Mouse (Mus musculus) right cerebral cortex, postnatal 36 days (tissue): Measurements from ENCODE around the gene Tmem240.
"Not testable (repeated sequence)": the region's sequence is repeated elsewhere in the genome, so short reads cannot be mapped to it uniquely, and the experiment has no call there.

ENCODE experiments used
- DNase-seq, 2 experiments: peaks; one replicate each; pipeline ENCODE4 v3.0.0; 2022; ENCODE audit warnings: low spot score in 2 of 2, mixed read lengths in 1 of 2

Tmem240 gene

DNA sequence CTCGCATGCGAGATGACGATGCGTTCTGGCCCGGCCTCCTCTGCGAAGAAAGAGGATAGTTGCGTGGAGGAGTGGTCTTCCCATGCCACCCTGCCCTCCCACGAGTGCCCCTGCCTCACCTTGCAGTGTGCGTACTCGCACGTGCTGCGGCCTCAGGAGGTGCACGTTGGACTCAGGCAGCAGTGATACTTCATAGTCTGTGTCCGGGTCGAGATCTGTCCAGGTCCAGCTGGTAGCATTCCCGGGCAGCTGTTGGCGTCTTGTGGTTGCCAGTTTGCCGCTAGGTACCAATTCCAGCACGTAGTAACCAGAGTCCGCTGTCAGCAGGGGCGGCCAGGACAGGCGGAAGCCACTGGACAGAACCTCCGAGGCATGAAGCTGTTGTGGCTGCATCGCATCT is 36.0 kb downstream of the Tmem240 start:
- DNase-seq: no peak

DNA sequence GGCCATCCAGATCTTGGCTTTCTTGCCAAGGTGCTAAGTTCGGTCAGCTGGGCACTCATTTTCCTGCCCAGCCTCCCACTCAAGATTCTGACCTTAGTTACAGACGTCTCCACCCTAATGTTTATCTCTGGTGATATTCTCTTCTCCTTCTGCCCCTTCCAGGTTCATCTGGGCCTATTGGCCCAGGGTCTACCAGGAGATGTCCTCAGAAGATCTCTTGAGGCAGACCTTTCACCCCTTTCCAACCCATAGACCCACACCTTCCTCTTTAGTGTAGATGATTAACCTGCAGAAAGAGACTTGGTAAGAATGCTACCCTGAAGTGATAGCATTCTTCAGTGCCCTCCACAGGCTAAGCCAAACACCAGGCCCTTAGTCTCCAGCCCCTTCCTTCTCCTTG is 37.1 kb downstream of the Tmem240 start:
- no peak for DNase-seq

DNA sequence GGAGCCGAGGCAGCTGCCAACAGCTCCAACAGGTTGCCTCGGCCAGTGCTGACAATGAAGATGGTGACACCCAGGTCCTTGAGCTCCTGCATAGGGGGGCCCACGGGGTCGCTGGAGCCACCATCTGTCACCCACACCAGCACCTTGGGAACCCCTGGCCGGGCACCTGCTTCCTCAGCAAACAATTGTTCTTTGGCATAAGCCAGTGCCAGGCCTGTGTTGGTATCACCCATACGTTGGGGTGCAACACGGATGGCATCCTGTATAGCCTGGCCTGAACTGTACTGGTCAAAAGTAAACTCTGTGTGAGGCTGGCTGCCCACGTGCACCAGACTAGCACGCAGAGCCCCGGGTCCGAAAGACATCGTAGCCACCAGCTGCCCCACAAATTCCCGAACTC is 38.2 kb downstream of the Tmem240 start:
- DNase-seq: no peak

GRCm38 (mm10) chr4:155773335-155774078 is 38.9 kb downstream of the Tmem240 start:
- DNase-seq: no peak

DNA sequence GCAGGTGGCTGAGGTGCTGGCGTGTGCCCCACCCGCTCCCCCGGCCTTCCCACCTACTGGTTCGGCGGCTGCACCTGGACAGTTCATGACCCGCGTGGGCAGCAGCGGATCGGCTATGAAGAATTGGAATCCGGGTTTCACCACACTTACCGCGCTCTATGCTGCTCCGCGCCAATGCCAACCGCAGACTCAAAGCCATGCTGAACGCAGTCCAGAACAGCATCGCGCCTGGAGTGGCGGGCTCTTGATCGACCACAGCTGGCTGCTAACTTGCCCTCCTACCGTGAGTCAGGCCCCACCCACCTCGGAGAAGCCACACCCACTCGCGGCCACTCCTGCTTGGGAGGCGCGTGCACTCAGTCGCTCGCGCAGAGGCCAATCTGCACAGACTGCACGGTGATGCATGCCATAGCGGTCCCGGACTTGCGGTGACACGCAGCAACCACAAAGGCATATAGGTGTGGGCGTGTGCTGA is 39.7 kb downstream of the Tmem240 start, which contains the start of gene Vwa1:
Vwa1 (minus strand) TSS at position 419 of the 475 bp plus-strand sequence.
- DNase-seq: peak; percentile 83 to 85

DNA sequence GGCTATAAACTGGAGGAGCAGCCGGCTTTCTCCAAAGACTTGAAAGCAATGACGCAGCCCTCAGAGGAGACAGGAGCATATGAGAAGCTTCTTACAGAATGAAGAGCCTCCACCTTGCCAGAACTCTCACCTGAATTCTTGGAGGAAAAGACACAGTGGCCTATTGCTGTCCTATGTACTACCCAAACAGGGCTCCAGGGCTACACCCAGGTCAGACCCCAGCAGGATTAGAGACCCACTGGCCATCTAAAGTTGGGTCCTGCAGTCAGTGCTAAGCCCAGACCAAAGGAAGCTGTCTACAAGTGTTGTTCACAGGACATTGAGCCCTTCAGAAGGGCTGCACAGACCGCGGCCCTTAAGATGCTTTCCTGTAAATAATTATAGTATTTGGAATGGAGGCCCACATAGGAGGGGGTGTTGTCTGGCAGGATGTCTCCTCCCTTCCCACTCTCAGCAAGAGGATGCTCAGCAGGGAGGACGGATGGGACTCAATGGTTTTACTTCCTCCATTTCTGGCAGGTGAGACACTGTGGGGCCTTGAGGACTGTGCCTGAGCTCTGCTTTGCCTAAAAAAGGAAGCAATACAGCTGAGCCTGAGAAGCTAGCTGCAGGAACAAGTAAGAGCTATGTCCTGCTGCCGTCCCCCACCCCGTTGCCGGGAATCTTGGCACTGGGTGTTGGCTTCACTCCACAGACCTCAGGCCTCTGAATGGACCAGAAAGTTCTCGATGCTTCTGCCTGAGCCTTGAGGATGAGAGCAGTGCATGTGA is 40.6 kb downstream of the Tmem240 start:
- no peak for DNase-seq

DNA sequence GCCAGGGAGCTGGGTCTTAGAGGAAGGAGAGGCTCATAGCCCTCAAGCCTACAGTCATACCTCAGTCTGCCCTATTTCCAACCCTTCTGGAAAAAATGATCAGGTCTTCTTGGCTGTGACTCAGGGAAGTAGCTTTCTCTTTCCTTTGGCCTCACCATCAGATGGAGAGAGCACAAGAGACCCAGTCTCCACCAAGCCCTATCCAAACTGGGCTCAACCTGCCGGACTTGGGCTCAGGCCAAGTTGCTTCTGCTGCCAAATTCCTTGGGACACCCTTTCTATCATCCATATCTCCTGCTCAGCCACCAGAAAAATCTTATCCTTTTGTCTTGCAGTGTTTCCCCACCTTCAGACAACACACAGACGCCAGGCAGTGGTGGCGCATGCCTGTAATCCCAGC is 41.3 kb downstream of the Tmem240 start:
- no peak for DNase-seq

DNA sequence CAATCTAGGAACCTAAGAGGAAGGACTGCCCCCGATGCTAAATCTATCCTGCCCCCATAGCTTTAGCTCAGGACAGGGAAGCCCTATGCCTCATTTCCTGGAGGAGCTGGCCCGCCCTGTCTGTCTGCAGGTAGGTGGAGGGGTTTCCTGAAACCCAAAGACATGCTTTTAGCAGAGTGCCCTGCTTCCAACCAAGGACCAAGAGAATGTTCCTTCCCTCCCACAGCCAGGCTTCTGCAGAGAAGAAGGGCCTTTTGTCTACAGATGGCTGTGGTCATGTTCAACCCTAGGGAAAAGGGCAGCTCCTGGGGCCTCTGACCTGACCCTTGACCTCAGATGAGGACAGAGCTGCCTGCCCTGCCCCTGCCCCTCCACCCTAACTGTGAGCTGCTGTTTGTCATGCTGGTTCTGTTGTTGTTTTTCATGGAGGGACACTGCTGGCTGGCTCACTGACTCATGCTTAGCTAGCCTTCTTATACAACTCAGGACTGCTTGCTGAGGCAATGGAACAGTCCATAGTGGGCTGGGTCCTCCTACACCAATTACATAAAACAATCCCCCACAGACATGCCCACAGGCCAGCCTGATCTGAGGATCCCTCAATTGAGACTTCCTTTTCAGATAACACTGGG is 42.2 kb downstream of the Tmem240 start:
- no peak for DNase-seq

GRCm38 (mm10) chr4:155777816-155778215 is 43.2 kb downstream of the Tmem240 start:
- no peak for DNase-seq

DNA sequence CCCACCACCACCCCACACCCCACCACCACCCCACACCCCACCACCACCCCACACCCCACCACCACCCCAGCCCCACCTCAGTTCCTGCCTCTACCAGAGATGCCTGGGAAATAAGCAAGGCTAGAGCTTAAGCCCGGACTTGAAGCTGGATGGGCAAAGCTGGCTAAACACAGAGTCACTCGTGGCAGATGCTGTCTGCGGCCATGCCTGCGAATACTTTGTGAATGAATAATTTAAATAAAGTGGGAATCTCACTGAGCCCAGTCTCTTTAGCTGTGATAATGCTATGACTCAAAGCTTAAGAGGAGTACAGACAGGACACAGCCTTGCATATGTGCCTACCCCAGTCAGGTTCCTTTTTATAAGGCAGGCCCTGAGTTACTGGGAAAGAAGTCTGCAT is 44.9 kb downstream of the Tmem240 start:
- DNase-seq: no peak

- DNase-seq: no peak
Observed at GRCm38 (mm10) chr4:155780895-155781294, 46.3 kb downstream of the Tmem240 start.

DNA sequence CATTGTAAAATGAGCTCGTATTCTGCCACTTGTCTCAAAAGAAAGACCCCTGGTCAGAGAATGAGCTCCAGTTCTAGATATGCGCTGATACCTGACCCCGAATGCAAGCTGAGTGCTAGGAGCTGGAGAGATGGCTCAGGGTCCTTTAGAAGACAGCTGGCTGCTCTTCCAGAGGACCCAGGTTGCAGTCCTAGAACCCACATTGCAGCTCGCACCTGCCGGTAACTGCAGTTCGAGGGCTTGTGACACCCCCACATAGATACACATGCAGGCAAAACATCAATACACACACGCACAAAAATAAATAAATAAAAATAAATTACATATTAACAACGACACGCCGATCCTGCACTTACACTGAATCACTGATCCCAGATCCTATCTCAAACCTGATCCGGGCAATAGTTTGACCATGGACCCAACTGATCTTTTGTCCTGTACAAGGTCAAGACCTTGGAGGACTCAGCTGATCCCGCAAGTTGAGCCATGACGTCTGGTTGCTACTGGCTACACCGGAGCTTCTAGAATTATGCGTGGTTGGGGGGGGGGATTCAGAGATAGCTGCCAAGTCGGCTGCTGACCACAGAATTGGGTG is 49.0 kb downstream of the Tmem240 start:
- no peak for DNase-seq

DNA sequence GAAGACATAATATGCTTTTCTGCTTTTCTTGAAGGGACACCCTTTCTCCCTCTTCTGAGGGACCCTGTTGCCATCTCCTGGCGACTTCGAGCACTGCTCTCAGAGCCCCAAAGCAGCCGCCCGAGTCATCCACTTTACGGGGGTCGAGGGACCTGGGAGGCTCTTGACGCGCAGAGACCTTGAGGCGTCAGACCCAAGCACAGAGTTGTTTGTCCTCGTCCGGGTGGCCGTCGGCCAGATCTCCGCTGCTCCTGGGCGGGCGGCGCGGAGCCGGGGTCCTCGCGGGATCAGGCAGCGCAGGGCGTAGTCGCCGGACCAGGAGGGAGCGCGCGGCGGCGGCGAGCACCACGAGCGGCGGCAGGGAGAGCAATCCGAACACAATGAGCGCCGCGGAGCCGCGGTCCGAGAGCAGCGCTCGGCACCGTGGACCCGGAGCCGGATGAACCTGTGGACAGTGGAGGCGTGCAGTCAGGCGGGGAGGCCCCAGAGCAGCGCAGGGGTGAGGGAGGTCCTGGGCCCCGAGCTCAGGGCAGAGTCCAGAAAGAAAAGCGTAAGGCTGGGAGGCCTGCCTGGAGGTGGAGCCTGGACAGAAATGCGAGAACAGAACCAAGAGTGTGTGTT is 49.6 kb downstream of the Tmem240 start:
- peak in 1 of 2 experiments; percentile 62 for DNase-seq

DNA sequence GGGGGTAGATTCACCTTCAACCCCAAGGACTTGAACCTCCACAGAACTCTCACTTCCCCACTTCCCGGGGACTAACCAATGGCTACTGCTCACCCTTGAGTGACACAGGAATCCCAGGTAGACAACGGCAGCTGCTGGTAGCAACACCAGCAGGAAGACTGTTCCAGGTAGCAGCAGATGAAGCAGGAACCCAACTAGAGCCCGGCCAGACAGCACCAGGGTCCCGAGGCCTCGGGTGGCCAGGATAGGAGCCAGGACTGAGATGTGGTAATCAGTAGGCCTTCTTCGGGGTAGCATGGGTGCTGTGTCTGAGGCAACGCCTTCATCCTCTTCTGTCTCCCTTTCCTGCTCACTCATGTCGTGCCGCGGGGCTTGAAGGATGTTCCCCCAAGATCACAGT is 50.6 kb downstream of the Tmem240 start:
- DNase-seq: no peak

DNA sequence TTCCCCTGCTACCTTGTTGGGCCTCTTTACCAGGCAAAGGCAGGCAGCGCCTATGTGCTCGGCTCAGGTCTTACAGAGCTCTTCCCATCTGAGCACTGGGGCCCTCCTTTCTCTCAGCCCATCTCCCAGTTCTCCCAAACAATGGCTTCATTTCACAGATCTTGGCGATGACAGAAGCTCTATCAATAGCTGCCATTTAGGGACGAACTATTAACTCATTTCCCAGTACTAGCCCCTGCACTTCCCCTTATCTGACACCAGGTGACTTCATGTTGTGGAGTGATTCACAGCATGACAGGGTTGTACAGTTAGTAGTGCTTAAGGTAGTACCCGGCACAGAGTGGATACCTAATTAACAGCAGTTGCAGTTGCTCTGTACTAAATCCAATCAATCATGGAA is 51.2 kb downstream of the Tmem240 start, which contains the start of gene Tmem88b:
Tmem88b (minus strand) TSS at position 56 of the 400 bp plus-strand sequence.
- no peak for DNase-seq

DNA sequence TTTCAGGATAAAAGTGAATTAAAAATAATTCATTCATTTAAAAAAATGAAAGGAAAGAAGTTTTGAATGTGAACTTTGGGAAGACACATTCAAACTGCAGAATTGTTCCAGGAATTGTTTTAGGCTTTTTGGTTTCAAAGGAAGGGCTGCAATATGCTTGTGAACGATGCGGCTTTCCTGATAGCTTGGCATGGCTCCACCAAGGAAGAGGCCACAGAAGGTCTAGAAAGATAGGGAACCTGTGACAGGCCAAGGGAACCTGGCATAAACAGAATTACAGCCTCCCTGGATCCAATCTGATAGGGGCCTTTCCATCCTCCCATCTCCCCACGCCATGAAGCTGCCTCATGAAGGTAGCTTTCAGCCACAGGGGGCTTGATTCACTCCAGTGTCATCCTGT is 53.7 kb downstream of the Tmem240 start:
- DNase-seq: no peak

- not testable (repeated sequence) for DNase-seq
Observed at GRCm38 (mm10) chr4:155788833-155789232, 54.2 kb downstream of the Tmem240 start.

GRCm38 (mm10) chr4:155790021-155790489 is 55.5 kb downstream of the Tmem240 start, which contains the start of gene Ankrd65:
Ankrd65 (plus strand) TSS chr4:155790439.
- no peak for DNase-seq
